In genomic region chr17:15599496-15599895, GRCm38 (mm10) we compare ENCODE assay signal across 23 mouse cellular contexts. TPM values are rescaled to one million over a fixed set of nuclear protein-coding genes. Genes with fewer than 3 reads are reported as not detected.
DNase-seq lines count a peak whose midpoint lies in the region; ATAC-seq and TF ChIP-seq lines count a peak whose summit lies in the region.
"Had no signal": no experiment of that assay in that cellular context is flagged by ENCODE, and none has a peak within 500 bp of the region (broad histone marks: within the 10 kb centered on the region; RNA-seq: fewer than 3 reads in every experiment).

No protein-coding gene starts in this region.

- no peak overlapping the region for H3K4me2 ChIP-seq in liver, embryonic 11.5 days
- H3K4me2 ChIP-seq: forebrain, embryonic 13.5 days; heart, embryonic 11.5 days; hindbrain, embryonic 13.5 days had no signal

- 83% methylated on average over 9 of the region's 11 CpGs for WGBS in liver, adult 2 months
- WGBS in liver, embryonic 11.5 days, result 91% methylated on average over 7 of the region's 11 CpGs
- 46% methylated on average over 9 of the region's 11 CpGs for WGBS in small intestine, adult 2 months
- WGBS in kidney, adult 2 months, result 80% methylated on average over 10 of the region's 11 CpGs

- H3K36me3 ChIP-seq in liver, adult 2 months (ENCODE audit: control insufficient read depth, insufficient read depth, low read length), result no peaks in the 10 kb centered on the region
- H3K36me3 ChIP-seq in liver, embryonic 11.5 days (ENCODE audit: control insufficient read depth, insufficient read depth, low read length), result no peaks in the 10 kb centered on the region
- no peaks in the 10 kb centered on the region for H3K36me3 ChIP-seq in small intestine, adult 2 months (ENCODE audit: control insufficient read depth, insufficient read depth, low read length)
- no peaks in the 10 kb centered on the region for H3K36me3 ChIP-seq in kidney, adult 2 months (ENCODE audit: control insufficient read depth, insufficient read depth, low read length)
- H3K36me3 ChIP-seq: forebrain, embryonic 10.5 days; hindbrain, embryonic 10.5 days; hindbrain, embryonic 13.5 days had no signal

- no peak overlapping the region for H3K4me3 ChIP-seq in liver, adult 2 months (ENCODE audit: insufficient read depth, low read depth, low read length)
- no peak overlapping the region for H3K4me3 ChIP-seq in liver, embryonic 11.5 days (ENCODE audit: low read depth, low read length)
- no peak overlapping the region for H3K4me3 ChIP-seq in small intestine, adult 2 months (ENCODE audit: low read depth, low read length)
- H3K4me3 ChIP-seq in kidney, adult 2 months (ENCODE audit: insufficient read depth, low read depth, low read length), result no peak overlapping the region
- H3K4me3 ChIP-seq: forebrain, embryonic 10.5 days; forebrain, embryonic 13.5 days; hindbrain, embryonic 10.5 days; hindbrain, embryonic 13.5 days had no signal

- no peaks in the 10 kb centered on the region for H3K27me3 ChIP-seq in liver, adult 2 months (ENCODE audit: control insufficient read depth, insufficient read depth, low read length)
- H3K27me3 ChIP-seq in liver, embryonic 11.5 days (replicated peaks; ENCODE audit: control insufficient read depth, insufficient read depth, low read length), result no peaks in the 10 kb centered on the region
- H3K27me3 ChIP-seq in small intestine, adult 2 months (ENCODE audit: control insufficient read depth, insufficient read depth, low read length), result no peaks in the 10 kb centered on the region
- H3K27me3 ChIP-seq in kidney, adult 2 months (replicated peaks; ENCODE audit: control insufficient read depth, insufficient read depth, low read length), result no peaks in the 10 kb centered on the region
- H3K27me3 ChIP-seq: forebrain, embryonic 13.5 days; hindbrain, embryonic 13.5 days had no signal

- TF ChIP-seq POLR2A in liver, adult 2 months (IDR thresholded peaks at IDR 0.05; ENCODE audit: extremely low read depth, insufficient read depth, low read length), result no peak
- TF ChIP-seq POLR2A in small intestine, adult 2 months (IDR thresholded peaks at IDR 0.05; ENCODE audit: low read depth, low read length), result no peak
- no peak for TF ChIP-seq POLR2A in kidney, adult 2 months (IDR thresholded peaks at IDR 0.05; ENCODE audit: low read depth, low read length)

- peak; percentile 13 for DNase-seq in liver, adult 2 months (ENCODE audit: extremely low read depth, low read depth, low spot score)
- no peak for DNase-seq in liver, embryonic 11.5 days (ENCODE audit: low spot score)
- DNase-seq in induced T-regulatory cell, adult 2 months (ENCODE audit: low read depth), result peak; percentile 24
- no peak for DNase-seq in left cerebral cortex, adult 8-10 months (ENCODE audit: low spot score in 2 of 2)
- no peak for DNase-seq in kidney, adult 2 months
- DNase-seq: adrenal gland, postnatal 10 days; adrenal gland, postnatal 36 days; B cell, adult 2 months; cerebellum, adult 18-20 months; cerebellum, adult 9-10 months; cerebellum, postnatal 14 days; gastrocnemius, postnatal 10 days; gastrocnemius, postnatal 36 days; heart, adult 11 months; heart, postnatal 36 days had no signal

- no peak for ATAC-seq in liver, embryonic 11.5 days (replicated peaks; ENCODE audit: low FRiP score)
- ATAC-seq: forebrain, embryonic 13.5 days; forebrain, embryonic 16.5 days; hindbrain, embryonic 16.5 days had no signal

- H3K79me2 ChIP-seq in liver, adult 2 months (ENCODE audit: control insufficient read depth, insufficient read depth, low read length), result no peaks in the 10 kb centered on the region

- no peak for TF ChIP-seq CTCF in liver, adult 2 months (IDR thresholded peaks at IDR 0.05; ENCODE audit: low read depth, low read length)
- TF ChIP-seq CTCF in small intestine, adult 2 months (IDR thresholded peaks at IDR 0.05; ENCODE audit: extremely low read depth, insufficient read length, insufficient replicate concordance, low read depth, low read length), result no peak
- no peak for TF ChIP-seq CTCF in kidney, adult 2 months (conservative IDR thresholded peaks at IDR 0.05; ENCODE audit: insufficient read depth, insufficient read length, low read depth, low read length)

- no peaks in the 10 kb centered on the region for H3K4me1 ChIP-seq in liver, adult 2 months (ENCODE audit: control insufficient read depth, insufficient read depth, low read length)
- H3K4me1 ChIP-seq in liver, embryonic 11.5 days (replicated peaks; ENCODE audit: control insufficient read depth, insufficient read depth, low read length), result no peaks in the 10 kb centered on the region
- H3K4me1 ChIP-seq in small intestine, adult 2 months (ENCODE audit: control insufficient read depth, insufficient read depth, insufficient read length, low read length), result no peaks in the 10 kb centered on the region; the same call in 1 of the 2 replicates
- H3K4me1 ChIP-seq in kidney, adult 2 months (ENCODE audit: control insufficient read depth, insufficient read depth, low read length), result no peaks in the 10 kb centered on the region
- H3K4me1 ChIP-seq: forebrain, embryonic 10.5 days; forebrain, embryonic 13.5 days; hindbrain, embryonic 10.5 days; hindbrain, embryonic 13.5 days had no signal

- H3K27ac ChIP-seq in liver, adult 2 months (replicated peaks; ENCODE audit: insufficient read depth, low read depth, low read length), result no peak overlapping the region
- H3K27ac ChIP-seq in liver, embryonic 11.5 days (ENCODE audit: low read depth, low read length), result no peak overlapping the region
- peak overlapping the region; percentile 58; the same call in 1 of the 2 replicates for H3K27ac ChIP-seq in small intestine, adult 2 months (ENCODE audit: insufficient read depth, low read depth, low read length)
- H3K27ac ChIP-seq in kidney, adult 2 months (ENCODE audit: insufficient read depth, low read depth, low read length), result no peak overlapping the region
- H3K27ac ChIP-seq: forebrain, embryonic 10.5 days; forebrain, embryonic 13.5 days; hindbrain, embryonic 10.5 days; hindbrain, embryonic 13.5 days had no signal

- H3K9me3 ChIP-seq in liver, embryonic 11.5 days (ENCODE audit: control insufficient read depth, low read length), result no peaks in the 10 kb centered on the region
- H3K9me3 ChIP-seq: forebrain, embryonic 10.5 days; forebrain, embryonic 13.5 days; hindbrain, embryonic 10.5 days; hindbrain, embryonic 13.5 days had no signal

- H3K9ac ChIP-seq in liver, adult 2 months (ENCODE audit: low read depth, low read length), result no peak overlapping the region
- no peak overlapping the region for H3K9ac ChIP-seq in liver, embryonic 11.5 days (ENCODE audit: low read depth, low read length)
- H3K9ac ChIP-seq: forebrain, embryonic 13.5 days; hindbrain, embryonic 13.5 days had no signal

RNA-seq across cellular contexts. Expression of gene Prdm9, which starts 35.3 kb away (rescaled TPM):
- total RNA-seq in liver, adult 2 months (2014; rRNA removed), result 4.9 and 5.4 TPM in 2 replicates
- 1.8 and 2.5 TPM in 2 replicates for polyA plus RNA-seq in liver, adult 2 months (2012; rRNA removed)
- polyA plus RNA-seq in liver, embryonic 11.5 days (2014; fragmentation: Nextera tagmentation; extraction: Ambion mirVana), result 0.70 and 1.1 TPM in 2 replicates
- polyA plus RNA-seq in small intestine, adult 2 months (2012; rRNA removed), result 2.1 and 3.0 TPM in 2 replicates
- 1 to 10 TPM; 1.8 to 3.6 (median 2.9) TPM for total RNA-seq in left cerebral cortex, adult 8-10 months (2022)
- polyA plus RNA-seq in kidney, adult 2 months (2012; rRNA removed), result 2.5 and 2.9 TPM in 2 replicates

Comparison
In these comparisons a context has a peak if more than half of its experiments do, and no peak if none do; other contexts are left out.
1. DNase-seq: peak in liver, adult 2 months (single experiment) and induced T-regulatory cell, adult 2 months (single experiment); none in liver, embryonic 11.5 days (single experiment), left cerebral cortex, adult 8-10 months (0 of 2) and kidney, adult 2 months (single experiment).